Mouse (Mus musculus): Measurements from ENCODE around the gene Hs3st4.

Gene Hs3st4

DNA sequence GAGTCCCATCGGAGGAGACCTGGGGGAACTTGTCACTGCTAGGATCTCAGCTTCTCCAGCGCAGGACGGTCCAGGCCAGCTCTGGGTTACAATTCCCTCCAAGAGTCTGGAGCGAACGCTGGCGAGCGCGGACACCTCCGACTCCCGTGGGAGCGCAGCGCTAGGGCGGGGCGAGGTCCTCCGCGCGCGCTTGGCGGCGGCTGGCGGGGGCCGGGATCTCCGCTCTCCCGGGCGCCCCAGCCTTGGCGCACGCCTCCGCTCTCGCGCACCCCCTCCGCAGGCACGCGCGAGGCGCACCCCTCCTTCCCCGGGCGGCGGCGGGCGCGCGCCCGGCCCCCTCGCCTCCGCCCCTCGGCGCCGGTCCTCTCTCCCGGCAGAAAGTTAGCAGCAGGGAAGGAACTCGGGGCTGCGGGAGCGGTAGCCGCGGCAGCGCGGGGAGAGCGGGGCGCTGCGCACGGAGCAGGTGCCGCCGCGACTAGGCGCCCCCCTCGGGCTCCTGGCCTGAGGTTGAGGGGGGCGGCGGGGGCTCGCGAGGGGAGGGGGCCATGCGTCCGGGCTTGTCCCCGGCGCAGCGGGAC, at the start of gene Hs3st4:
Gene Hs3st4, plus strand, starts transcription at position 409 of the 578 bp plus-strand sequence.
- no peak for DNase-seq (ENCODE audit: extremely low read depth, low read depth, low spot score)

DNA sequence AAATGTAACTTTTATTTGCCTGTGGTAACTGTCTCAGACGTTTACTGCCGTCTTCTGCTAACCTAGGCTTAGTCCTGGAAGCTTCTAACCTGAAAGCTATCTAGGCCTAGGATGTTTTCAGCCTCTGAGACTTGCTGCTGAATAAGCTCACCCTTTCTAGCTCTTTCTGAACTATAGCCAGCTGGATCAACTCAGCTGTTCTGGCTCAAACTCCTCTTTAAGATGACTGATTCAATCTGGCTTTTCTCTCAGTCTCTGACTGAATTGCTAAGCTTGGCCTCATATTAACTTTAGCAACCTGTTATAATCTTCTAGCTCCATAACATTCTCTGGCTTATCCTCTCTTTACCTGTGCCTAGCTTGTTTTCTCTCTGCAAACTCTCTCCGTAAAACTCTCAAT, 35.8 kb upstream of the Hs3st4 start:
- DNase-seq (ENCODE audit: extremely low read depth, low read depth, low spot score) = no peak

DNA sequence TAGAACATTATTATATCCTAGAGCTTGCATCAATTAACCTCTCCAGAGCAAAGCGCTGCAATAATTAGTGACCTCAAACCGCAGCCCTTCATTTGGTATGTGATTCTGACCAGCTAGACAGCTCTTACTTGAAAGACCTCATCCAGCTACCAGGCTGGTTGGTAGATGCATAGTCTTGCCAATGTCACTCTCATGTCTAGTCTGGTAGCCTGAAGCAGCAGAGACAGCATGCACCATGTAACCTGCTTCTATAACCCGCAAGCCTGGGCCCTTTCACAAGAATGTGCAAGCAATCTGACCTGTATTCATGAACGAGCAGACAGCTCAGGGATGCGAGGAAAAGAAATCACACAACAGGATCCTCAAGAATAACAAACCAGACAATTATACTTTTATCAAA, 19.6 kb upstream of the Hs3st4 start:
- DNase-seq (ENCODE audit: extremely low read depth, low read depth, low spot score) = no peak

DNA sequence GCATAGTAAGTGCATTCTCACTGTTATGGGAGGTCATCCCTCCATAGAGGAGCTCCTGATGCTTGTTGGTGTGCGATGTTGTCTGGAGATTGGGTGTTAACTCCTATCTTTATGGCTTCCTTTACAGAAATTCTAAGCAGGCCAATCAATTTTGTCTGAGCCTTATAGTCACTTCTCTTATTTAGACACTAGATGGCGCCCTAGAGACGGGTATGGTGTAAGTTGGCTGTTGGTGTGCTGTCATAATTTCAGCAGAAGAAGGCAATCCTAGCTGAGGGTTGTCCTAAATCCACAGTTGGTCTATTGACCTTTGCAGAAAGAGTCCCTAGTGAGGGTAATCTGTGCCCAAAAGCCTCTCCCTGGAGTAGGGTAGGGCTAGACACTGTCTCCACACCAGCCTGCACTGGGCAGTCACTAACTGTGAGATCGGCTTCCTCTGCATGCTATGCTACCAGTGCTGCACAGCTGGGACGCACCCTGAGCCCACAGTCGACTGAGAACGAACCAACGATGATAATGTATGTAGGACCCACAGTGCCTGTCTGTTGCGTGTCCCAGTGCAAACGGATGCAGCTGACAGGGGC, 18.0 kb upstream of the Hs3st4 start:
- DNase-seq (ENCODE audit: extremely low read depth, low read depth, low spot score) = no peak

DNA sequence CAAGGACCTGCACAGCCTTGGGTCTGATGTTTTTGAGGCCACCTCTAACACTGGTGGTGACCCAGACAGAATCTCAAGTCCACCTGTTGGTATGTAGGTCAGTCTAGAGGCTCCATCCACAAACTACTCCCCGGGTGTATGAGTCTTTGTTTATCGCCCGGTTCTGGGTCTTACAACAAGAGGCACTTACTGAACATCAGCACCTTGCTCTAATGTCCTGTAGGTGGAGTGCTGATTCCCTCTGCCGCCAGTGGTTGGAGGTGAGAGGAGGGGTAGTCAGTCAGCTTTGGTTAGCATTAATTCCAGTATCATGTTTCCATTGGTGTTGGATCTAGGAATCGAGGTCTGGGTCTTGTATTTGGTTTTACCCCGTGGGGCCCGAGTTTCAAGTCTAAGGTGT, 17.2 kb upstream of the Hs3st4 start:
- no peak for DNase-seq (ENCODE audit: extremely low read depth, low read depth, low spot score)

DNA sequence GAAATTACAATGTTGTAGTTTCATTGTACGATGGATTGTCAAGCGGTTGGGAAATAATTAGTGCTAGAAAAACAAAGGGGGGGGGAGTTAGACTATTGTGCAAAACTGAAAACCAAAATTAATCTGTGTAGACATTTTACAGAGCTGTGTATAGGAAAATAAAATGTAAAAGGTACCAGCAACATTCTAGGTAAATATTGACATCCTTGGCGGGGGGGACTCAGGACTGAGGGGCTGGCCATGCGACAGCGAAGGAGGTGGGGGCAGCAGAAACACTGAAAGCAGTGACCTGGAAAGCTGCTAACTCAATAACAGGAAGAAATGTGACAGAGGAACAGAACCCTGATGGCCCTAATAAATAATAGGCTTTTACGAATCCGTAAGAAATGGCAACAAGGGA, 7.2 kb upstream of the Hs3st4 start:
- DNase-seq (ENCODE audit: extremely low read depth, low read depth, low spot score) = no peak

DNA sequence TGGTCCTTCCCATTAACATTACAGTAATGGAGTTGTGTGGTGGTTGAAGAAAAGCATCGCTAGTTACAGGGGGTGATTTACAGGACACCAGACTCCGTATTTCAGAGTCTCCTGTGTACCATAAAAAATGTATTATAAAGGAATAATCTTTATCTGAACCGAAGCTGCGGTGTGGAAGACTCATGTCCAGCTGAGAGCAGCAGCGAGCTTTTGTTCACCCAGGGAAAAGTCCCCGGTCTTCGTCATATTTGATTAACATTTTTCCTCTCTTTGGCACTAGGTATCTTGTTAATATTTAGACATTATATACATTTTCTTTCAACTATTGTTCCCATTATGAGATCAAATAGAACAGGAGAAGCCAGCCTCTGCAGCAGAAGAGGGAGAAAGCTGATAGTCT, 1.2 kb upstream of the Hs3st4 start:
- DNase-seq (ENCODE audit: extremely low read depth, low read depth, low spot score) = no peak

DNA sequence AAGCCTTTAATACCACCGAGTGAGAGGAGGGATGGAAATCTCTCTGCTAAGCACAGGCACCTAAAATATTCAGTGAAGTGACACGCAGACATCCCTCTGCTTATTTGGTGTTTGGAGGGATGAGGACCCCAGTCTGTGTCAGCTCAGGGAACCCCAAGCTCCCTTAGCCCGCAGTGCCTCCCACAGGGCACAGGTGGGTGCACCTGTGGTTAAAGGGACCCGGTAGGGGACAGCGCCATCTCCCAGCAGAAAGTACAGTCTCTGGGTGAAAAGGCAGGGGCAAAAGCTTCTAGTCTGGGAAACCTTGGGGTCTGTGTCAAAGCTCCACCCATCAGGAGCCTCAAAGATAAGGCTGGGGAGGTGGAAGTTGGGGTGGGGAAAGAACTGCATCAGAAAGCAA, 659 bp upstream of the Hs3st4 start:
- no peak for DNase-seq (ENCODE audit: extremely low read depth, low read depth, low spot score)

DNA sequence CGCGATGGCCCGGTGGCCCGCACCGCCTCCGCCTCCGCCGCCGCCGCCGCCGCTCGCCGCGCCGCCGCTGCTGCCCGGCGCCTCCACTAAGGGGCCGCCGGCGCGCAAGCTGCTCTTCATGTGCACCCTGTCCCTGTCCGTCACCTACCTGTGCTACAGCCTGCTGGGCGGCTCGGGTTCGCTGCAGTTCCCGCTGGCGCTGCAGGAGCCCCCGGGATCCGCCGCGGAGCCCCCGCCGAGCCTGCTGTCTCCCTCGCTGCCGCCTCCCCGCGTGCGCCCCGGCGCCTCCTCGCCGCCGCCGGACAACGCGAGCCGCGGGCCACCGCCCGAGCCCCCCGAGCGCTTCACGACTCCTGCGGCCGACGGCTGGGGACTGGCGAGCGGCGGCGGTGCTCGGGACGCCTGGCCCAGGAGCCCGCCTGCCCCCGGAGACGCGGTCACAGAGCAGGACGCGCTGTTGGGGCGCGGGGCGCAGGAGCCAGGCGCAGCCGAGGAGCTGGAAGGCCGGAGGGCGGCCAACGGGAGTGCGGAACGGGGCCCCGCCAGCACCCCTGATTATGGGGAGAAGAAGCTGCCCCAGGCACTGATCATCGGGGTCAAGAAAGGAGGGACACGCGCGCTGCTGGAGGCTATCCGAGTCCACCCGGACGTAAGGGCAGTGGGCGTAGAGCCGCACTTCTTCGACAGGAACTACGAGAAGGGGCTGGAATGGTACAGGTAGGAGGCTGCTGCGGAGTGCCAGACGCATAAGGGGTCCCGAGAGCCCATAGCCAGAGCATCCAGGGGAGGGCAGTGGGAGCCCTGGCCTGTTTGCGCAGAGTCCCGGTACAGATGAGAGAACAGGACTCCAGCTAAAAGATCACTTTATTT, 743 bp downstream of the Hs3st4 start:
- no peak for DNase-seq (ENCODE audit: extremely low read depth, low read depth, low spot score)

DNA sequence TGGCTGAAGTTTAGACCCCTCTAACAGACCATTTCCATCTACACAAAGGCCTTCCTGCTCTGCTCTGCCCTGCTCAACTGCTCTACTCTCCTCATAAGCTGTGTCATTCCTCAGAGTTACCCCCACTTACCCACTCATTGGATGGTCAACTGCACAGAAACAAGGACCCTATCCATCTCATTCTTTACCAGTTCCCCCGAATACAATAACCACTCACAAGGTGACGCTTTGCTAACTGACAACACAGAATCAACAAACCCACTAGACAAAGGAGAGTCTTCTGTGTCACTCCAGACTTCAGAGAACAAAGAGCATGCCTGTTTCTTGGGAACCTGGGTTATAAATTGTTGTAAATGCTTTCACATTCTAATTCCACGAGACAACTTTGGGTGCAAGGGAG, 9.5 kb downstream of the Hs3st4 start:
- no peak for DNase-seq (ENCODE audit: extremely low read depth, low read depth, low spot score)

DNA sequence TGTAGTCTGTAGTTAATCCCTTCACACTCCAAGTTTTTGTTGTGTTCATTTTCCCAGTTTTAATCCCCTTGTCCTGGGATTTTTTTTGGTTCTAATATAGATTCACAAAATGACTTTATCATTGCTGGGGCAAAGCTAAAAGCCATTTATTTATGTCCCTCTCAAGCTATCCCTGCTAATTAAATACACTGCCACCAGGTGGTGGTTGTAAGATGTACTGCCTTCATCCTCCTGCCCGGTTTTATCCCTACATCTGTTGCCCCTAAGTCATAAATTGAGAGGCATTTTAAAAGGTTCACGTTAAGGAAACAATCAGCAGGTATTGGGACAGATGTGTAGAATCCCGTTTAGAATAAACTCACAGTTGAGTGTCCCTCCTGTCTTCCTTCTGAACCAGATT, 14.6 kb downstream of the Hs3st4 start:
- DNase-seq (ENCODE audit: extremely low read depth, low read depth, low spot score) = no peak

DNA sequence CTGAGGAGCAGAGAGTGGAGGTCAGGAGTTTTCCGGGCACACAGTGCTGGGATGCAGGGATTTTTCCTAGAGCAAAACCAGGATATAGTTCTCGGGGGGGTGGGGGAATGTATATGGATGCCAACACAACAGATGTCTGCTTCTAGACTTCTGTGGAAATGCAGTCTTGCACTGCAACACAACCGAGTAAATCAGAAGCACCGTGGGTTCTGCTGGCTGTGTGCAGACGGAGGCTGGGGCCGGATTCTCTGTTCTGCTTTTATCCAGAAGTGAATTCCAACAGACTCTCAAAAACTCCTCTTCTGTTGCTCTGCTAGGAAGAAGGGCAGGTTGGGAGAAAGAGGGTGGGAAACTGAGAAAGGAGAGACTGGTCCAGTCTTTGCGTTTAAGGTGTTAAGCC, 15.9 kb downstream of the Hs3st4 start:
- DNase-seq (ENCODE audit: extremely low read depth, low read depth, low spot score) = no peak

DNA sequence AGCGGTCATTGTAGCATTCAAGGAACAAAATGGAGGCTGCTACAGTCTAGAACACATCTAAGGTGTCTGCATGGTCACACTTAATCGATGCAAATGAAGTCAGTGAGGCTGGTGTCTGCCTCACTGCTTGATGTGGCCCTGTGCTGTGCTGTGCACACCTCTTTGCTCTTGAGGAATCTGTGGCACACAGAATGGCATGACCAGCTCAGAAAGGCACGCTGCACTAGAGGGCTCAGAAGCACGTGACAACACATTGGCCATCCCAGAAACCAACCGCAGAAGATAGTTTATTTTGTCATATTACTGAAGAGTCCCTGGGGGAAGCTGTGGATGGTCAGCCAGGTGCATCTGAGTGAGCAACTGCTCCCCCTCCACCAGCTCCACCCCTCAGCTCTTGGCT, 44.2 kb downstream of the Hs3st4 start:
- no peak for DNase-seq (ENCODE audit: extremely low read depth, low read depth, low spot score)

DNA sequence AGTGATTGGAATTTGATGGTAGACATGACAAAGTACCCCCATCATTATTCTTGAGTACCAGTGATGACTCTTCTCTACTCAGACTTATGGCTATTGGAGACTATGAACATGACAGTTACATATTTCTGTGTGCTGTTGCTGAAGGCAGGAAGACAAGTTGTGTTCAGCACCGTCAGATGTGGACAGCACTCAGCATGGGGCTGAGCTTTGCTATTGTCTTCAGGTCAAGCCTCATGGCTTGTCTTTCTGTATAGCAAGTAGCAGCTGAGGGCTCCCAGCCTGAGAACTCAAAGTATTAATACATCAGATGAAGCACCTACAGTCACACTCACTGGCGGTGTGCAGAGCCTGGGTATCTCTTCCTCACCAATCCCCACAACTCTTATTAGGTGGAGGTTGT, 49.6 kb downstream of the Hs3st4 start:
- DNase-seq (ENCODE audit: extremely low read depth, low read depth, low spot score) = no peak

DNA sequence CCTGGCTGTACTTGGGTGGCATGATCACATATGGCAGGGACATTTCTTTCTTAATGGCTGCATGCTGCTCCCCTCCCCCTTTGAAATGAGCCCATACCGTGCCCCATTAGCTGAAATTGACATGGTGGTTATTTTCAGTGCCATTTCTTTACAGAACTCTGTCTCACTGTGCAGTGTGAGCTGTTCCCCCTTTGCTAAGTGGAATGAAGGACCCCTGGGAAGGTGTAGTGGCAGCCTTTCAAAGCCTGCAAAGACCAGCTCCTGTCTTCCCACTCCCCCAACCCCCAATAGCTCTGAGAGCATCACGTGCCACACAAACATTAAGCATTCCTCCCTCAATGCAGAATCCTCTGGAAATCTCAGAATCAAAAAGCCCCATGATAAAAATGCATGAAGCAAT, 50.7 kb downstream of the Hs3st4 start:
- DNase-seq (ENCODE audit: extremely low read depth, low read depth, low spot score) = no peak

DNA sequence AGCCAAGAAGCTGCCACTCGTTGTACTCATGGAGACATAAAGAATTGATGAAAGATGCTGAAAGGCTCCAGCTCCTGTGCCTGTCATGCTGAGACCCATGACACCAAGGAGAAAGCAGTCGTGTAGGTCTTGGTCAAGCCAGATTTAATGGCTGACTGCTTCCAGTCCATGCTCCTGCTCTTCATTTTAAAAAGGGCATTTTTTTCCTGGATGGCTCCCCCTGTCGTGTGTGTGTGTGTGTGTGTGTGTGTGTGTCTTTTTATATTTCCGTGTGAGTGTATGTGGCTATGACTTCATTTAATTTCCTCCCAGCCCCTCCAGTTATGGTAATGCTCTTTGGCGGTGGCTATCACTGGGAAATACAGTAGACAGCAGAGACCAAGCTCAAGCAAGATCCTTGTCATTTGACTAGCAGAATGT, 54.6 kb downstream of the Hs3st4 start:
- DNase-seq (ENCODE audit: extremely low read depth, low read depth, low spot score) = no peak

DNA sequence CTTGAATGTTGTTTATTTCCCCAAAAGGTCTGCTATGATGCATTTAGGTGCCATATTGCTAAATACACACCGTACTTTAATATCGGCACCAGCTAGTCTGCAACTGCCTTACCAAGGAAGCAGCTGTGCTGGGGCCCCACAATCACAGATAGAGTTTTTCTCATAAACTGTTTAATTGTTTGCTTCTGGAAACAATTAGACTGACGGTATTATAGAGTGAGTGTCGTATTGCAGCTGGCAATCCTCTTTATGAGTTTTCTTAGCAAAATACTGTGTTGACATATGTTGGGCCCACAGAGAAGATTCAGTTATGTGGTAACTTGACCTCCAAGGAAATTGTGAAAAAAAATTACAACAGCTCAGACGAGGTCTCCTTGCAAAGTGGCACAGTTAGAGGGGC, 56.5 kb downstream of the Hs3st4 start:
- DNase-seq (ENCODE audit: extremely low read depth, low read depth, low spot score) = no peak

DNA sequence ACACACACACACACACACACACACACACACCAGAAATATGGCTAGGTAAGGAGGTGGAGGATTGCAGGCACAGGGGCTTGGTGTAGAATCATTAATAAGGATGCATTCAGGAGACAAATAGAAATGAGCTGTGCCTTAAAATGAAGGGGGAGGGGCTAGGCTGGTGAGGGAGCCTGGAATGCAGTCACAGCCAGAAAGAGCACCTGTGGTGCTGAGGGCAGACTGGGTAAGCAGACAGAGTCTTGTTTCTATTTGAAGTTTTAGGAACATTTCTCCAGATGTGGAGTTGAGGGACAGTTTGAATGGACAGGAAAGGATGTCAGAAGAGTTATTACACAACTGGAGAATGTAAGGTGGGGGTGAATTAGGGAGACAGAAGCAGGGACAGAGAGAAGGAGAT, 64.7 kb downstream of the Hs3st4 start:
- DNase-seq (ENCODE audit: extremely low read depth, low read depth, low spot score) = no peak

DNA sequence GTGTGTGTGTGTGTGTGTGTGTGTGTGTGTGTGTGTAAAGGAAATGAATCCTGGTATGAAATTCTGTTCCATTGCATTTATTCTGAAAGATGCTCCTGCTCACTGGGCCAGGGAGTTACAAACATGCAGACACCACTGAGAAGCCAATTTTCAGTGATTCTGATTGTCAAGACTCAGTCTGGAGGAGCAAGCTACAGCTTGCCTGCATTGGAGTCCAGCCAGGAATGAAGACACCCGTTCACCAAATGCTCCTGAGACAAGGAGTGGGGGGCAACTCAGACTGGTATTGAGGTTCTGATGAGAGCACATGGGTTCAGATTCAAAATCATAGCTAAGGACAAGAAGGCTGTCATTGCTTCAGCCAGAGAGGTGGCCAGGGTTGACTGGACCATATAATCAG, 66.3 kb downstream of the Hs3st4 start:
- DNase-seq (ENCODE audit: extremely low read depth, low read depth, low spot score) = no peak

DNA sequence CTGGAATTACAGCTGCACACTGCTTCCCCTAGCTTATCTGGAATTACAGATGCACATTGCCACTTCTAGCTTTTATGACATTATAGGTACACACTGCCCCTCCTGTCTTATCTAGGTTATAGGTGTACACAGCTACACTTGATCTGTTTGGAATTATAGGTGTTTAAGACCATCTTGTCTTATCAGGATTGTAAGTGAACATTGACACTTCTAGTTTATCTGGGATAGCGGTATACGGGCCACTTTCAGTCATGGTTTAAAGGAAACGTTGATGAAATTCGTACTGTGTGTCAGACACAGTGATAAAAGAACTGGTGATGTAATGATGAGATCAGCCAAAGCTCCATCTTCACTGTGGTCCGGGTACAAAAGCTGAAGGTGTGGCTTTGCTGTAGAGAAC, 67.8 kb downstream of the Hs3st4 start:
- DNase-seq (ENCODE audit: extremely low read depth, low read depth, low spot score) = no peak

DNA sequence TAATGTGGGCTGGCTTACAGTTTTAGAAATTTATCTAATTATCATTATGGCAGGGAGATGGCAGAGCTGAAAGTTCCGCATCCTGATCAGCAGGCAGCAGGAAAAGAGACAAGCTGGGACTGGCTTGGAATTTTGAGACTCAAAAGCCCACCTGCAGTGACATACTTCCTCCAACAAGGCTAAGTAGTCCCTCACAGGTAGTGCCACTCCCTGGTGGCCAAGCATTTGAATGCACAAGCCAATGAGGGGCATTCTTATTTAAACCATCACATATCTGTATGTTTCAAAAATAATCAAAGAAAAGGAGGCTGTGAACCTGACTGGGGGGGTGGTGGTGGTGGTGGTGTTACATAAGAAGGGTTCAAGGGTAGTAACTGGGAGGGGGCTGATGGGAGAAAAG, 101.1 kb downstream of the Hs3st4 start:
- no peak for DNase-seq (ENCODE audit: extremely low read depth, low read depth, low spot score)

DNA sequence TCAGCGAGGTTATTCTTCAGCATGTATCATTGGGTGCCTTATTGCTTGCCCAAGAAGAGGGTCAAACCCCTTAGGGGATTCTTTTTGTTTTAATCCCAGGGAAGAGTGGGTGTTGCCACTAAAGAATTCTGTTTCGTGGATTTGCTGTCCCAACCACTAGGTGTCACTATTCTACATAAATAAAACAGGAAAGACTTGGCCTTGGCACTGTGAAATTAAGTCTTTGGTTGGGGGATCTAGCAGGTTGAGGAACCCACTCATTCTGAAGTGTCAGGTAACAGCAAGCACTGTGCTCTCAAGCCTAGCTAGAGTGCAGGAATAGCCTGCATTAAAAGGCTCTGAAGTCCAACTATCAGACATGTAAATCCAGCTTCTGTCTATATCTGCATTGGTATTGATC, 146.3 kb downstream of the Hs3st4 start:
- DNase-seq (ENCODE audit: extremely low read depth, low read depth, low spot score) = no peak
